Mouse (Mus musculus): ENCODE results near the gene Mgmt. TPM values are rescaled to one million over a fixed set of nuclear protein-coding genes. Genes with fewer than 3 reads are reported as not detected.
A peak's percentile ranks its signal among the peaks of the same experiment; 100 is the strongest.

The Mgmt gene
- polyA plus RNA-seq (2014; fragmentation: Nextera tagmentation; extraction: Ambion mirVana) = 5.2 and 5.4 TPM in 2 replicates

GRCm38 (mm10) chr7:136894106-136894986 is at the start of gene Mgmt:
Gene Mgmt (plus strand): TSS chr7:136894614.
- Histone ChIP-seq H3K4me1 (ENCODE audit: insufficient read depth) (peaks cover 15% of the 10 kb centered on the region), H3K4me2 (peak within 1 kb of the TSS; percentile 61), H3K27me3 (ENCODE audit: insufficient read depth, low read length) (no peaks in the 10 kb centered on the region), H3K27ac (ENCODE audit: low read depth) (peak within 1 kb of the TSS; percentile 72), H3K4me3 (ENCODE audit: low read depth, low read length) (peak within 1 kb of the TSS; percentile 38), H3K9me3 (ENCODE audit: low read depth, low read length) (no peaks in the 10 kb centered on the region), H3K36me3 (ENCODE audit: insufficient read depth) (no peaks in the 10 kb centered on the region), H3K9ac (peak within 1 kb of the TSS; percentile 55)
- DNase-seq (peak; percentile 97), ATAC-seq (ENCODE audit: insufficient read depth) (peak; percentile 99)
- WGBS = 9% methylated on average over 33 of the region's 33 CpGs
- no peak for TF ChIP-seq CTCF (IDR thresholded peaks at IDR 0.05; ENCODE audit: low read depth)

GRCm38 (mm10) chr7:136844835-136845234 is 49.6 kb upstream of the Mgmt start:
- no peak overlapping the region for H3K9ac ChIP-seq
- ATAC-seq (ENCODE audit: insufficient read depth) = no peak
- no peaks in the 10 kb centered on the region for H3K9me3 ChIP-seq (ENCODE audit: low read depth, low read length)

GRCm38 (mm10) chr7:136845321-136845720 is 49.1 kb upstream of the Mgmt start:
- 41% methylated on average over 9 of the region's 9 CpGs for WGBS
- Histone ChIP-seq H3K27me3 (ENCODE audit: insufficient read depth, low read length) (no peaks in the 10 kb centered on the region), H3K9me3 (ENCODE audit: low read depth, low read length) (no peaks in the 10 kb centered on the region), H3K9ac (no peak overlapping the region), H3K27ac (ENCODE audit: low read depth) (no peak overlapping the region), H3K4me1 (ENCODE audit: insufficient read depth) (peaks cover 5% of the 10 kb centered on the region), H3K4me2 (no peak overlapping the region), H3K36me3 (ENCODE audit: insufficient read depth) (no peaks in the 10 kb centered on the region), H3K4me3 (ENCODE audit: low read depth, low read length) (no peak overlapping the region)
- no peak for ATAC-seq (ENCODE audit: insufficient read depth)
- DNase-seq = no peak
- no peak for TF ChIP-seq CTCF (IDR thresholded peaks at IDR 0.05; ENCODE audit: low read depth)

More at GRCm38 (mm10) chr7:136844835-136845234, 49.6 kb upstream of the Mgmt start:
- TF ChIP-seq CTCF (IDR thresholded peaks at IDR 0.05; ENCODE audit: low read depth) = no peak
- no peak for DNase-seq
- Histone ChIP-seq H3K4me3 (ENCODE audit: low read depth, low read length) (no peak overlapping the region), H3K4me1 (ENCODE audit: insufficient read depth) (peaks cover 3% of the 10 kb centered on the region; the same call in 1 of the 2 replicates), H3K27me3 (ENCODE audit: insufficient read depth, low read length) (no peaks in the 10 kb centered on the region), H3K36me3 (ENCODE audit: insufficient read depth) (no peaks in the 10 kb centered on the region), H3K27ac (ENCODE audit: low read depth) (no peak overlapping the region), H3K4me2 (no peak overlapping the region)
- 70% methylated on average over 5 of the region's 5 CpGs for WGBS

- peaks cover 7% of the 10 kb centered on the region for H3K4me1 ChIP-seq (ENCODE audit: insufficient read depth)
- ATAC-seq (ENCODE audit: insufficient read depth) (no peak), DNase-seq (no peak)
- H3K36me3 ChIP-seq (ENCODE audit: insufficient read depth) = no peaks in the 10 kb centered on the region
- no peak for TF ChIP-seq CTCF (IDR thresholded peaks at IDR 0.05; ENCODE audit: low read depth)
- H3K27me3 ChIP-seq (ENCODE audit: insufficient read depth, low read length) = no peaks in the 10 kb centered on the region
- 66% methylated on average over 10 of the region's 10 CpGs for WGBS
- H3K4me3 ChIP-seq (ENCODE audit: low read depth, low read length) = no peak overlapping the region
- H3K9me3 ChIP-seq (ENCODE audit: low read depth, low read length) = no peaks in the 10 kb centered on the region
- no peak overlapping the region for H3K4me2 ChIP-seq
- H3K9ac ChIP-seq = no peak overlapping the region
- H3K27ac ChIP-seq (ENCODE audit: low read depth) = no peak overlapping the region
These were observed 48.3 kb upstream of the Mgmt start for GRCm38 (mm10) chr7:136846086-136846620.

- Histone ChIP-seq H3K9me3 (ENCODE audit: low read depth, low read length) (no peaks in the 10 kb centered on the region), H3K4me1 (ENCODE audit: insufficient read depth) (peaks cover 7% of the 10 kb centered on the region), H3K36me3 (ENCODE audit: insufficient read depth) (no peaks in the 10 kb centered on the region), H3K4me2 (no peak overlapping the region), H3K9ac (no peak overlapping the region), H3K27ac (ENCODE audit: low read depth) (no peak overlapping the region), H3K27me3 (ENCODE audit: insufficient read depth, low read length) (no peaks in the 10 kb centered on the region), H3K4me3 (ENCODE audit: low read depth, low read length) (no peak overlapping the region)
- ATAC-seq (ENCODE audit: insufficient read depth) = no peak
- no peak for TF ChIP-seq CTCF (IDR thresholded peaks at IDR 0.05; ENCODE audit: low read depth)
- WGBS = 88% methylated on average over 6 of the region's 6 CpGs
- no peak for DNase-seq
These were observed 46.8 kb upstream of the Mgmt start for GRCm38 (mm10) chr7:136847601-136848000.

- DNase-seq (peak; percentile 49), ATAC-seq (ENCODE audit: insufficient read depth) (0 out of 2 replicates have a peak, but pooled peaks have one; percentile 27)
- Histone ChIP-seq H3K36me3 (ENCODE audit: insufficient read depth) (no peaks in the 10 kb centered on the region), H3K4me1 (ENCODE audit: insufficient read depth) (peaks cover 7% of the 10 kb centered on the region), H3K27ac (ENCODE audit: low read depth) (no peak overlapping the region), H3K4me2 (no peak overlapping the region), H3K9ac (no peak overlapping the region), H3K27me3 (ENCODE audit: insufficient read depth, low read length) (no peaks in the 10 kb centered on the region), H3K4me3 (ENCODE audit: low read depth, low read length) (no peak overlapping the region), H3K9me3 (ENCODE audit: low read depth, low read length) (no peaks in the 10 kb centered on the region)
- 48% methylated on average over 8 of the region's 8 CpGs for WGBS
- TF ChIP-seq CTCF (IDR thresholded peaks at IDR 0.05; ENCODE audit: low read depth) = no peak
These were observed 45.7 kb upstream of the Mgmt start for GRCm38 (mm10) chr7:136848761-136849160.

- ATAC-seq (ENCODE audit: insufficient read depth) (no peak), DNase-seq (no peak)
- TF ChIP-seq CTCF (IDR thresholded peaks at IDR 0.05; ENCODE audit: low read depth) = no peak
- Histone ChIP-seq H3K4me3 (ENCODE audit: low read depth, low read length) (no peak overlapping the region), H3K36me3 (ENCODE audit: insufficient read depth) (no peaks in the 10 kb centered on the region), H3K27me3 (ENCODE audit: insufficient read depth, low read length) (no peaks in the 10 kb centered on the region), H3K4me2 (no peak overlapping the region), H3K9me3 (ENCODE audit: low read depth, low read length) (no peaks in the 10 kb centered on the region), H3K27ac (ENCODE audit: low read depth) (no peak overlapping the region), H3K9ac (no peak overlapping the region), H3K4me1 (ENCODE audit: insufficient read depth) (peaks cover 7% of the 10 kb centered on the region)
- WGBS = 76% methylated on average over 3 of the region's 3 CpGs
These were observed 44.6 kb upstream of the Mgmt start for GRCm38 (mm10) chr7:136849811-136850210.
